Mouse (Mus musculus): ENCODE data around the gene Dcbld1. TPM values are rescaled to one million over a fixed set of nuclear protein-coding genes. Genes with fewer than 3 reads are reported as not detected.

The Dcbld1 gene
- polyA plus RNA-seq (2015; fragmentation: Nextera tagmentation; extraction: Ambion mirVana) = 28.1 and 29.2 TPM in 2 replicates

DNA sequence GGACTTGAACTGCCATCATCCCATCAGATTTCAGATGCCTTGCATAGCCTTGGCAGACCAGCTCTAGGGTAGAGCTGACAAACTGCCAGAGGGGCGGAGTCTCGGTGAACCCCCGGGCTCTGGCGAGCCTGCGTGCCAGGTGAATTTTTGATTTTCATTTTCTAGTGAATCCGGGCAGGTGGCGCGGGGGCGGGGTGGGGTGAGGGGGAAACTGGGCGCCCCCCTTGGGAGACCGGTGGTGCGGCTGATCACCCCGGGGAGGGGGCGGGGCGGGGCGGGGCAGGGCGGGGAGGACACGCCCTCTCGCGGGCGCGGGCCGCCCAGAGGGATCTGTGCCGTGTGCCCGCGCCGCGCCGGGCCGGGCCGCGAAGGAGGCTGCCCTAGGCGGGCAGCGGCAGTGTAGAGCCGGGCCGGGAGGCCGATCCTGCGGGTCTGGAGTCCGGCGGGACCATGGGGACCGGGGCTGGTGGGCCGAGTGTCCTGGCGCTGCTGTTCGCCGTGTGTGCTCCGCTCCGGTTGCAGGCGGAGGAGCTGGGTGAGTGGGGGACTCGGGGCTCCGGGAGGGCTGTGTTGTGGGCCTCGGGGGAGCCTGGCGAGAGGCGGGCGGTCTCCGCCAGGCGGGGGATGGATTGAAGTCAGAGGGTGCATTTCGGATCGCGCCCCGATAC, at the start of gene Dcbld1:
Gene Dcbld1 (plus strand): TSS at position 319 of the 668 bp plus-strand sequence.
- peaks cover 21% of the 10 kb centered on the region for H3K4me1 ChIP-seq
- no peaks in the 10 kb centered on the region for H3K36me3 ChIP-seq
- peak within 1 kb of the TSS; percentile 97 for H3K4me3 ChIP-seq
- peak; percentile 96 for ATAC-seq (ENCODE audit: borderline replicate concordance, extremely low read depth, low FRiP score, low TSS enrichment)
- H3K9ac ChIP-seq = peak within 1 kb of the TSS; percentile 95
- no peaks in the 10 kb centered on the region for H3K27me3 ChIP-seq
- peak within 1 kb of the TSS; percentile 90 for H3K27ac ChIP-seq
- WGBS = under 1% methylated on average over 48 of the region's 60 CpGs
- peak within 1 kb of the TSS; percentile 76 for H3K4me2 ChIP-seq
- no peaks in the 10 kb centered on the region for H3K9me3 ChIP-seq

DNA sequence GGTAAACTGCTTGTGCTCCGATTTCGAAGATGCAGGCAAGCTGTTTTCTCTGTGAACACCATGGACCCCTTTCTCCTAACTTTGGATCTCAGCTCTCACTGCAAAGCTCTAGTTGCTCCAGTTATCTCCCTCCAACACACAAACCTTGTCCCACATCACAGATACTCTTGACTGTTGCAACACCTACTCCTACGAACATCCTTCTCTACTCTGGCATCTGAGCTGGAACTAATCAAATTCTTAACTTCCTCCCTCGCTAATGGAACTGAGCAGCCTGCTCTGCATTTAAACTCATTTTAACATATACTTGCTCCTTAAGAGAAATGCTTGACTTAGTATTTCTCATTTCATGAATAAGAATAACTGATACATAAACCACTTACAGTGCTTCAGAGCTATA, 47.5 kb upstream of the Dcbld1 start:
- 80% methylated on average over 4 of the region's 4 CpGs for WGBS
- Histone ChIP-seq H3K4me2 (no peak overlapping the region), H3K27me3 (no peaks in the 10 kb centered on the region), H3K4me1 (no peaks in the 10 kb centered on the region), H3K9me3 (no peaks in the 10 kb centered on the region), H3K36me3 (no peaks in the 10 kb centered on the region), H3K27ac (no peak overlapping the region), H3K4me3 (no peak overlapping the region), H3K9ac (no peak overlapping the region)
- no peak for ATAC-seq (ENCODE audit: borderline replicate concordance, extremely low read depth, low FRiP score, low TSS enrichment)

DNA sequence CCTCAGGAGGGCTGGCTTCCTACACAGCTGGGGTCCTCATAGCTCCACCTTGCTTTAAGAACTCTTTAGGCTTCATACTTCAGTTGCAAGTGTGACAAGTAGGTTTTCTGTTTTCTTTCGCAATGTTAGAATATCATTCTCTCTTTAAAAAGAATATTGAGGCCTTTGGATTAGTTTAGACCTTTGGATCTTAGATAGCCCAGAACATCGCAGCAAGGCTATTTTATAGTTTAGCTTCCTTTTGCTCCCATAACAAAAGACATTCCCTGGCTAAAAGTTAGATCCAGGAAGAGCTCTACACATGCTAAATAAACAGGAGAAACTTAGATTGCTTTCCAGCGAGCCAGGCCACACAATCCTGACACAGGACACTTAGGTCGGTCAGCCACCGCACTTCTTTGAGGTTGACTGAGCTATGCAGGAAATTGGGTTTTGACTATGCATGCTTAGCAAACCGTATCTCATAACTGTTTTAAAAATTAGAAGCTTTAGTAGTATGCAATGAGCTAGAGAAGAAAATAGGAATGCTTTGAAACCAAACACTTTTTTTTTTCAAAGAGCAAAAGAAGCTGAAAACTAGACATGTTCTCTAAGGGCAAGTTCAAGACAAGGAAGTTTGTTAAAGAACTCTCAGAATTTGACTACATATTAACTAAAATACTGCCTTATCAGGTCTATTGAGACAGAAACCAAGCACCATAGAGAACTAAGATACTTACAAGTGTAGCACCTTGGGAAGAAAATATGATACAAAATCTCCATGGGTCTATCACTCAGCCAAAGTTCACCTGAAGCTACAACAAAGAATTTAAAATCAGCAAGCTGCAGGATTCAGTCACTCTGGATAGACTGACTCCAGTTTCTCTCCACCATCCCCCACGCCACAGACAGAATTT, 38.2 kb upstream of the Dcbld1 start, which contains the start of gene Ros1:
Gene Ros1 (minus strand): TSS at position 288 of the 896 bp plus-strand sequence.
- Histone ChIP-seq H3K9me3 (no peaks in the 10 kb centered on the region), H3K27ac (no peak within 1 kb of the TSS; the same call in 1 of the 2 replicates), H3K4me1 (no peaks in the 10 kb centered on the region), H3K4me2 (no peak within 1 kb of the TSS), H3K4me3 (no peak within 1 kb of the TSS), H3K9ac (no peak within 1 kb of the TSS), H3K36me3 (no peaks in the 10 kb centered on the region), H3K27me3 (no peaks in the 10 kb centered on the region)
- no peak for ATAC-seq (ENCODE audit: borderline replicate concordance, extremely low read depth, low FRiP score, low TSS enrichment)
- 60% methylated on average over 7 of the region's 7 CpGs for WGBS

DNA sequence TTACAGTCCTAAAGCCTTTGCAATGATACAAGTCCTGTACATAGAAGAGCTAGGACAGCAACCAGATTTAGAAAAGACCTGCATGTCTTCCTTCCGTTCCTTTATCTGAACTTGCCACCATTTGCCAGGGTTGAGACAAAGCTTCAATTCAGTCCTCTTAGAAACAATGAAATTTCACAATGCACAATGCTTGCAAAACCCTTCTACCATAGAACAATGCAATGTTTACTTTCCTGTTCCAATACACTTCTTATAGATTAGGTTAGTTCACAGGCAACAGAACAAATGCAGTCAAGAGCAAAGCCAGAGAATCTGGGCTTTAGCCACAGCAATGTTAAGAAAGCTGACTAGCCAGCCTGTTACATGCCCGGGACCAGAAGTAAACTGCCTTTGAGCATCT, 29.4 kb upstream of the Dcbld1 start:
- ATAC-seq (ENCODE audit: borderline replicate concordance, extremely low read depth, low FRiP score, low TSS enrichment) = no peak
- H3K9ac ChIP-seq = no peak overlapping the region

DNA sequence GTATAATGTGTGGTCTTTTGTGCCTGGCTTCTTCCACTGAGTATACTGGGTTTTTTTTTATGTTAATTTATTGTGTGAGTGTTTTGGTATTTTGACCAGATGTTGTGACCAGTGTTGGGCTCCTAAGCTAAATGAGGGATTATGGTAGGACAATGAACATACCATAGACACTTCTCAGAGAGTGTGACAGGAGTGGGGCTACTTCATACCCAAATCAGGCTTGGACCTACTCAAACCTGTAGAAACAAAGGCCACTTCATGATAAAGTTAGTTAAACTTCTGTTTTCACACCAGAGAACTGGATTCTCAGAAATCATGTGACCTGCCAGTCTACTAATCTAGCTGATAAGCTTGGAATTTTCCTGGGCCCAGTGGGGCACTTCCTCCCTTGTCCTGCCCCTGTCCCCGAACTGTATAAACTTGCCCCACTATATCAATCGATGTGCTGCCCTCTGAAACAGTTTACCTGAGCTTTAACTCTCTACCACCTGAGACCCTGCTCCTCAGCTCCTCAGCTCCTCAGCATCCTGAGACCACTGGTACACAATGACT, 18.1 kb upstream of the Dcbld1 start:
- no peak for ATAC-seq (ENCODE audit: borderline replicate concordance, extremely low read depth, low FRiP score, low TSS enrichment)
- Histone ChIP-seq H3K9ac (no peak overlapping the region), H3K4me3 (no peak overlapping the region), H3K4me2 (no peak overlapping the region), H3K36me3 (no peaks in the 10 kb centered on the region), H3K27ac (no peak overlapping the region; the same call in none of the 2 replicates), H3K4me1 (peaks cover 10% of the 10 kb centered on the region; the same call in 1 of the 2 replicates), H3K27me3 (no peaks in the 10 kb centered on the region), H3K9me3 (no peaks in the 10 kb centered on the region)
- WGBS = 20% methylated on average over 2 of the region's 2 CpGs

More for the DNA sequence above, 29.4 kb upstream of the Dcbld1 start:
- Histone ChIP-seq H3K27me3 (no peaks in the 10 kb centered on the region), H3K27ac (no peak overlapping the region), H3K4me2 (no peak overlapping the region), H3K36me3 (no peaks in the 10 kb centered on the region), H3K9me3 (no peaks in the 10 kb centered on the region), H3K4me1 (no peaks in the 10 kb centered on the region), H3K4me3 (no peak overlapping the region)
- WGBS = 64% methylated on average over 2 of the region's 2 CpGs

DNA sequence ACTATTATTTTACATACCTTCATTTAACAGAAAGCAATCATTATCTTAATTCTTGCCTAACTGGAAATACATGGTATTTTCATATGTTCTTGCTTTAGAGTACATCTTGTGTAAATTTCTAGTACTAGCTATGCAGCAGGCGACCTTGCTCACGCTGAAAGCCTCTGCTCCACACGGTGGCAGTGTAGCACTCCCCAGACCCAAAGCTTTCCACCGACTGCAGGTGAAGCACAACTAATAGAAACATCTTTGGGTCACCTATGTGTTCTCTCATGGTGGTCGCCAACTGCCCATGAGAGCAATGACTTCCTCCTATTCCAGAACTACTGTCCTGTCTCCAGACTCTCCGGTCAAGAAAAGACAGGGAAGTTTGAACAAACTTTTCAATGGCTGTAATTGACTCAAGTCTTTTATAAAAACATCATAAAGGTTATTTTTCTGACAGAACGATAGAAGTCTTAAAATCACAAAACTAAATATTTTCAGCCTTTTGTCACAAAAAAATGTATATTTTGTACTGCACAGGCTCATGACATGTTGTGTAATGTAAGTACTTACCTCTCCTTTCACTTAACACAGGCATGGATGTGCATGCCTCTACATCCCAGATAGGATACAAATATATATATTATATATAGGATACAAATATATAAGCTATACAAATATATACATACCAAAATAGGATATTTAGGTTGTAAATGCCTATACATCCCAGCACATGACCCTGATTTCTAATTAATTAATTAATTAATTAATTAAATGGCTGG, 16.4 kb upstream of the Dcbld1 start:
- Histone ChIP-seq H3K27ac (no peak overlapping the region), H3K9ac (no peak overlapping the region), H3K4me3 (no peak overlapping the region), H3K4me2 (no peak overlapping the region), H3K9me3 (no peaks in the 10 kb centered on the region), H3K36me3 (no peaks in the 10 kb centered on the region), H3K4me1 (peaks cover 10% of the 10 kb centered on the region; the same call in 1 of the 2 replicates), H3K27me3 (no peaks in the 10 kb centered on the region)
- WGBS = 22% methylated on average over 7 of the region's 7 CpGs
- no peak for ATAC-seq (ENCODE audit: borderline replicate concordance, extremely low read depth, low FRiP score, low TSS enrichment)

DNA sequence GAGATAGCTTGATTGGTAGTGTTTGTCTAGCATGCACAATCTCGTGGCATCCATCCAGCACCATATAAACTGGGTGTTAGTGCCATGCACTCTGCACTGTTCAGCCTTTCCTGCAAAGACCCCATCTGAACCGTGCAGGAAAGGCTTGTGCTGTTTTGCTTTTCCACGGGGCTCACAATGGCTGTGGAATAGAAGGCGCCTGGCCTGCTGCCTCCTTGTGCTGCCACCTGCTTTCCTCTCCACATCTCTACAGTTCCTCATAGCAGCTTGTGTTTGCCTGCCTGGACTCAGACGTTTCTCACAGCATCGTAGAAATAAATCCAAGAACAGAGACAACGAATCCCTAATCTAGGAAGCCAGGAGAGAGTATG, 15.9 kb upstream of the Dcbld1 start:
- Histone ChIP-seq H3K36me3 (no peaks in the 10 kb centered on the region), H3K9ac (no peak overlapping the region), H3K4me1 (peaks cover 10% of the 10 kb centered on the region; the same call in 1 of the 2 replicates), H3K27ac (peak overlapping the region; percentile 41; the same call in 1 of the 2 replicates), H3K4me3 (no peak overlapping the region), H3K4me2 (no peak overlapping the region), H3K9me3 (no peaks in the 10 kb centered on the region), H3K27me3 (no peaks in the 10 kb centered on the region)
- 0 out of 2 replicates have a peak, but pooled peaks have one; percentile 40 for ATAC-seq (ENCODE audit: borderline replicate concordance, extremely low read depth, low FRiP score, low TSS enrichment)
- WGBS = 39% methylated on average over 7 of the region's 7 CpGs

DNA sequence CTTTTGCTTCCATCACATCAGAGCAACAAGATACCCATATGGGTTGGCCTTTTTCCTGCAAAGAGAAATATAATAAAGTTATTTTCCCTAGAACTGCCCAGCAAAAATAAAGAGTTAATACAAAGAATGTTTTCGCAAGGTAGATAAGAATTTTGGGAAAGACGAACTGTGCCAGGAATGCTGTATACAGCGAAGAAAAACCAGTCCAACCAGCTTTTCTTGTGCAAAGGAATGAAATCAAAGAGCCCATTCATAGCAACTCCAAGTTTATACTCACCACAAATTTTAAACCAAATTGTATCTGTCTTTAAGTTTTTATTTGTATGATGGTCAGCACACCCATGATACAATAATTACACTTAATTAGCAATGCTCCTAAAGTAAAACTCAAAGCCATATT, 13.8 kb upstream of the Dcbld1 start:
- peaks cover 10% of the 10 kb centered on the region; the same call in 1 of the 2 replicates for H3K4me1 ChIP-seq
- no peaks in the 10 kb centered on the region for H3K27me3 ChIP-seq
- H3K4me2 ChIP-seq = peak overlapping the region; percentile 13; the same call in 1 of the 2 replicates
- no peaks in the 10 kb centered on the region for H3K9me3 ChIP-seq
- WGBS = 32% methylated on average over 3 of the region's 3 CpGs
- H3K9ac ChIP-seq = no peak overlapping the region
- H3K27ac ChIP-seq = peak overlapping the region; percentile 71
- H3K36me3 ChIP-seq = no peaks in the 10 kb centered on the region
- ATAC-seq (ENCODE audit: borderline replicate concordance, extremely low read depth, low FRiP score, low TSS enrichment) = peak; percentile 62; the same call in 1 of the 2 replicates
- no peak overlapping the region for H3K4me3 ChIP-seq

DNA sequence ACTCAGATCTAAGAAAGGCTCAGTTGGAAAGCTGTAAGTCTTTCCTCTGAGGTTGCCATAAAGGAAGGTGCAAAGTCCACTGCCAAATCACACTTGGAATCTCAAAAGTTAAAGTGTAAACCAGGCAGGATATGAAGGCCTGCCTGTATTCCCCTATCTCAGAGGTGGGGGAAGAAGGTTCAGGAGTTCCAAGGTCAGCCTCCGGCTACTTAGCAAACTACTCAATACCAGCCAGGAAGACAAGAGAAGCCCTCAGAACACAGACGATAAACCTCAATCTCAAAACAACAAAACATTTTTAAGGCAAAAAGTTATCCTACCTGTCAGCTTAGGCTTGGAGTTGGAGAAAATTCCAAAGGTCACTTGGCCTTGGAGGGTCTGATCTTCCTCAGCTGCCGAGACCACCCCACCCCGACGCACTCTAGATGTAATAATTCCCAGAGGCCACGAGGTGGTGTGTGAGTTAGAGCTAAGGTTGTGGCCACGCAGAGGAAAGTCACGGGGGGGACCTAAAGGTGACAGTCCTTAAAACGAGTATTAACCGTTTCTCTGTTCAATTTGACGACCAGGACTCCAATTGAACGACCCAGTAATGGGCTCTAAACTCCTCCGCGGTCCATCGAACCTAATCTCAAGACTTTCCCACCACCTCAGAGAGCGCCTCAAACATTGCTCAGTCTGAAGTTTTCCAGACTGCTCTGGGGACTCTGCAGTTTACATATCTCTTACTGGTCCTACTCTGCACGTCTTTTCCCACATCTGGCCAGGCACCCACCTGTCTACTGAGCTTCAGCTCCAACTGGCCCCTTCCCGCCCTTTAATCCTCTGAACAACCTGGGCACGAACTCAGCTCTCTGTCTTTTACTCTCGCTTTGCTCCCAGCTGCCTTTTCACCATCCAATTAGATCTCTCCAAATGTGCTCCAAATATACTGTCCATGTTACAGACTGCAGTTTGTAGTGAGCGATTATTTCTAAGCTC, 933 bp upstream of the Dcbld1 start:
- peak; percentile 15; the same call in 1 of the 2 replicates for ATAC-seq (ENCODE audit: borderline replicate concordance, extremely low read depth, low FRiP score, low TSS enrichment)

DNA sequence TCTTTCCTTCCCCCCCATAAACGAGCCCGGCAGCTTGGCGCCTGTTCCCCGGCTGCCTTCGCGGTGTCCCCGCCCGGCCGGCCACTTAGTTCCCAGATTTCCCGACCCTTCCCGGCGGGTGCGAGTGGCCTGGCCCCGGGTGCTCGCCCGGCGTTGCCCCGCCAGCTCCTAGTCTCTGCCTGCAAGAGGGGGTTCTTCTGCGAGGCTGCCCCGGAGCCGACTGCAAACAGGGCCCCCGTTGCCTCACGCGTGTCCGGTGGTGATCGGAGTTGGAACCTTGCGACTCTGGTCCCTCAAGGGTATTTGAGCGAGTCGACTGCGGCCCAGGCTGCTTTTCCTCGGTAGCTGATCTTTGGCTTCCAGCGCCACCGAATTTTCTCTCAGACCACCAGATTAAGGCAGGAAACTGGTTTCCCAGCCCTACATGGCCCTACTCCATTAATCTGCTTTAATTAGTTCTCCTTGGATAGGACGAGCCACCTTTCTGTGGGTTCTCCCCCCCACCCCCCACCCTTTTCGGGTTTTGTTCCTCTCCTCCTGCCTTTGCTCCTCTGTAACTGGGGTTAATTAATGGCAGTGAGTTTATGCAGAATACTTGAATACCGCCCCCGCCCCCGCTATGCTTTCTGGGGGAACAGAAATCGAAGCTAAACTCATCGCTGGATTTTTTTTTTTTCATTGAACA, 692 bp downstream of the Dcbld1 start:
- peak overlapping the region; percentile 97 for H3K4me3 ChIP-seq
- H3K27ac ChIP-seq = peak overlapping the region; percentile 90
- H3K4me1 ChIP-seq = peaks cover 21% of the 10 kb centered on the region
- WGBS = under 1% methylated on average over 35 of the region's 40 CpGs
- H3K9me3 ChIP-seq = no peaks in the 10 kb centered on the region
- peak overlapping the region; percentile 76 for H3K4me2 ChIP-seq
- ATAC-seq (ENCODE audit: borderline replicate concordance, extremely low read depth, low FRiP score, low TSS enrichment) = peak; percentile 62
- H3K9ac ChIP-seq = peak overlapping the region; percentile 95
- no peaks in the 10 kb centered on the region for H3K27me3 ChIP-seq
- no peaks in the 10 kb centered on the region for H3K36me3 ChIP-seq

More for the DNA sequence above, 933 bp upstream of the Dcbld1 start:
- Histone ChIP-seq H3K4me2 (peak overlapping the region; percentile 76), H3K27me3 (no peaks in the 10 kb centered on the region), H3K9me3 (no peaks in the 10 kb centered on the region), H3K4me3 (peak overlapping the region; percentile 97), H3K27ac (peak overlapping the region; percentile 53), H3K9ac (peak overlapping the region; percentile 95), H3K36me3 (no peaks in the 10 kb centered on the region), H3K4me1 (peaks cover 21% of the 10 kb centered on the region)
- WGBS = 8% methylated on average over 21 of the region's 21 CpGs

Data from lung, embryonic 15.5 days (tissue).